Mouse (Mus musculus): ENCODE measurements around the gene Tusc2. TPM values are rescaled to one million over a fixed set of nuclear protein-coding genes. Genes with fewer than 3 reads are reported as not detected.

Gene Tusc2
- polyA plus RNA-seq (2012; rRNA removed): 82.5 and 93.8 TPM in 2 replicates

- Histone ChIP-seq H3K27ac (ENCODE audit: insufficient read depth, low read depth, low read length) (peak within 1 kb of the TSS; percentile 45), H3K36me3 (ENCODE audit: control insufficient read depth, insufficient read depth, low read length) (peaks cover 1% of the 10 kb centered on the region; the same call in 1 of the 2 replicates), H3K4me3 (ENCODE audit: insufficient read depth, low read depth, low read length) (peak within 1 kb of the TSS; percentile 66), H3K27me3 (replicated peaks; ENCODE audit: control insufficient read depth, insufficient read depth, low read length) (no peaks in the 10 kb centered on the region), H3K4me1 (ENCODE audit: control insufficient read depth, insufficient read depth, low read length) (peaks cover 19% of the 10 kb centered on the region; the same call in 1 of the 2 replicates)
- peak; percentile 99 for DNase-seq
- WGBS: 1% methylated on average over 45 of the region's 46 CpGs
- TF ChIP-seq CTCF (conservative IDR thresholded peaks at IDR 0.05; ENCODE audit: insufficient read depth, insufficient read length, low read depth, low read length): no peak
- peak; percentile 74 for TF ChIP-seq POLR2A (IDR thresholded peaks at IDR 0.05; ENCODE audit: low read depth, low read length)
Observed at GRCm38 (mm10) chr9:107563029-107563581, at the start of gene Tusc2. Gene Tusc2 (plus strand): TSS chr9:107563255.

- no peak overlapping the region for H3K4me3 ChIP-seq (ENCODE audit: insufficient read depth, low read depth, low read length)
- WGBS: 29% methylated on average over 14 of the region's 14 CpGs
- DNase-seq: peak; percentile 82
Observed at GRCm38 (mm10) chr9:107514303-107514955, 48.6 kb upstream of the Tusc2 start.

GRCm38 (mm10) chr9:107520331-107520730 lies 42.7 kb upstream of the Tusc2 start:
- H3K4me1 ChIP-seq (ENCODE audit: control insufficient read depth, insufficient read depth, low read length): no peaks in the 10 kb centered on the region
- no peak for TF ChIP-seq CTCF (conservative IDR thresholded peaks at IDR 0.05; ENCODE audit: insufficient read depth, insufficient read length, low read depth, low read length)
- TF ChIP-seq POLR2A (IDR thresholded peaks at IDR 0.05; ENCODE audit: low read depth, low read length): no peak
- H3K4me3 ChIP-seq (ENCODE audit: insufficient read depth, low read depth, low read length): no peak overlapping the region
- DNase-seq: no peak
- H3K36me3 ChIP-seq (ENCODE audit: control insufficient read depth, insufficient read depth, low read length): no peaks in the 10 kb centered on the region
- WGBS: 76% methylated on average over 6 of the region's 6 CpGs
- no peak overlapping the region for H3K27ac ChIP-seq (ENCODE audit: insufficient read depth, low read depth, low read length)
- no peaks in the 10 kb centered on the region for H3K27me3 ChIP-seq (replicated peaks; ENCODE audit: control insufficient read depth, insufficient read depth, low read length)

More at GRCm38 (mm10) chr9:107514303-107514955, 48.6 kb upstream of the Tusc2 start:
- no peaks in the 10 kb centered on the region for H3K27me3 ChIP-seq (replicated peaks; ENCODE audit: control insufficient read depth, insufficient read depth, low read length)
- H3K36me3 ChIP-seq (ENCODE audit: control insufficient read depth, insufficient read depth, low read length): no peaks in the 10 kb centered on the region
- H3K4me1 ChIP-seq (ENCODE audit: control insufficient read depth, insufficient read depth, low read length): no peaks in the 10 kb centered on the region
- no peak overlapping the region for H3K27ac ChIP-seq (ENCODE audit: insufficient read depth, low read depth, low read length)
- TF ChIP-seq POLR2A (IDR thresholded peaks at IDR 0.05; ENCODE audit: low read depth, low read length): no peak
- peak; percentile 99 for TF ChIP-seq CTCF (conservative IDR thresholded peaks at IDR 0.05; ENCODE audit: insufficient read depth, insufficient read length, low read depth, low read length)

- 68% methylated on average over 5 of the region's 5 CpGs for WGBS
- DNase-seq: no peak
- no peak overlapping the region for H3K27ac ChIP-seq (ENCODE audit: insufficient read depth, low read depth, low read length)
- no peak overlapping the region for H3K4me3 ChIP-seq (ENCODE audit: insufficient read depth, low read depth, low read length)
- H3K36me3 ChIP-seq (ENCODE audit: control insufficient read depth, insufficient read depth, low read length): no peaks in the 10 kb centered on the region
- no peaks in the 10 kb centered on the region for H3K27me3 ChIP-seq (replicated peaks; ENCODE audit: control insufficient read depth, insufficient read depth, low read length)
- TF ChIP-seq POLR2A (IDR thresholded peaks at IDR 0.05; ENCODE audit: low read depth, low read length) (no peak), CTCF (conservative IDR thresholded peaks at IDR 0.05; ENCODE audit: insufficient read depth, insufficient read length, low read depth, low read length) (no peak)
- H3K4me1 ChIP-seq (ENCODE audit: control insufficient read depth, insufficient read depth, low read length): no peaks in the 10 kb centered on the region
Observed at GRCm38 (mm10) chr9:107521190-107521589, 41.9 kb upstream of the Tusc2 start.

GRCm38 (mm10) chr9:107521711-107522399 lies 41.2 kb upstream of the Tusc2 start:
- H3K4me3 ChIP-seq (ENCODE audit: insufficient read depth, low read depth, low read length): no peak overlapping the region

GRCm38 (mm10) chr9:107522400-107522711 lies 40.7 kb upstream of the Tusc2 start:
- WGBS: 38% methylated on average over 2 of the region's 2 CpGs
- TF ChIP-seq POLR2A (IDR thresholded peaks at IDR 0.05; ENCODE audit: low read depth, low read length) (no peak), CTCF (conservative IDR thresholded peaks at IDR 0.05; ENCODE audit: insufficient read depth, insufficient read length, low read depth, low read length) (no peak)
- Histone ChIP-seq H3K27me3 (replicated peaks; ENCODE audit: control insufficient read depth, insufficient read depth, low read length) (no peaks in the 10 kb centered on the region), H3K27ac (ENCODE audit: insufficient read depth, low read depth, low read length) (no peak overlapping the region), H3K4me1 (ENCODE audit: control insufficient read depth, insufficient read depth, low read length) (no peaks in the 10 kb centered on the region), H3K36me3 (ENCODE audit: control insufficient read depth, insufficient read depth, low read length) (no peaks in the 10 kb centered on the region), H3K4me3 (ENCODE audit: insufficient read depth, low read depth, low read length) (no peak overlapping the region)
- DNase-seq: no peak

More at GRCm38 (mm10) chr9:107521711-107522399, 41.2 kb upstream of the Tusc2 start:
- TF ChIP-seq CTCF (conservative IDR thresholded peaks at IDR 0.05; ENCODE audit: insufficient read depth, insufficient read length, low read depth, low read length): no peak
- no peak for DNase-seq
- no peak overlapping the region for H3K27ac ChIP-seq (ENCODE audit: insufficient read depth, low read depth, low read length)
- H3K27me3 ChIP-seq (replicated peaks; ENCODE audit: control insufficient read depth, insufficient read depth, low read length): no peaks in the 10 kb centered on the region
- no peaks in the 10 kb centered on the region for H3K36me3 ChIP-seq (ENCODE audit: control insufficient read depth, insufficient read depth, low read length)
- no peaks in the 10 kb centered on the region for H3K4me1 ChIP-seq (ENCODE audit: control insufficient read depth, insufficient read depth, low read length)
- 28% methylated on average over 25 of the region's 25 CpGs for WGBS

Measured in kidney, adult 2 months (tissue).